Mouse (Mus musculus) C2C12 (cell line): ENCODE measurements at regions not wholly inside any gene's neighbourhood (a gene's known extent, or its start where the extent isn't known, plus 50 kb on each side); places are given as distances from the start of the nearest gene placed in this dataset.

ENCODE experiments used
- H3K27me3 ChIP-seq: one replicate; pipeline ENCODE4 v1.6.1; 2011; ENCODE audit not compliant: control insufficient read depth, insufficient read depth, insufficient read length
- H3K36me3 ChIP-seq: one replicate; pipeline ENCODE4 v1.6.1; 2011; ENCODE audit not compliant: control insufficient read depth, insufficient read depth
- H3K4me3 ChIP-seq: one replicate; pipeline ENCODE4 v1.5.1; 2011; ENCODE audit warnings: mild to moderate bottlenecking, control low read depth; ENCODE audit not compliant: poor library complexity, insufficient read depth, severe bottlenecking
- H3K79me2 ChIP-seq: one replicate; pipeline ENCODE4 v1.6.1; 2011; ENCODE audit not compliant: control insufficient read depth, insufficient read depth
- H3K79me3 ChIP-seq: one replicate; pipeline ENCODE4 v1.6.1; 2011; ENCODE audit warnings: low read depth, control low read depth
- H3ac ChIP-seq: one replicate; pipeline ENCODE3; 2011; ENCODE audit warnings: low read depth; ENCODE audit not compliant: control insufficient read depth, insufficient read length
- CEBPB ChIP-seq: IDR thresholded peaks from one replicate; pipeline ENCODE4 v1.6.1; 2011; ENCODE audit warnings: low read depth, mild to moderate bottlenecking, control low read depth, moderate library complexity
- CTCF ChIP-seq: IDR thresholded peaks from one replicate; pipeline ENCODE4 v1.5.1; 2011; ENCODE audit not compliant: control insufficient read depth, insufficient read depth, insufficient read length
- FOSL1 ChIP-seq: IDR thresholded peaks from one replicate; pipeline ENCODE4 v1.8.0; 2011; ENCODE audit warnings: mild to moderate bottlenecking, low read length; ENCODE audit not compliant: poor library complexity, insufficient read depth, severe bottlenecking
- MAX ChIP-seq: IDR thresholded peaks from one replicate; pipeline ENCODE4 v1.6.1; 2011; ENCODE audit warnings: mild to moderate bottlenecking, control low read depth
- MYOD1 ChIP-seq: IDR thresholded peaks from one replicate; pipeline ENCODE4 v1.6.1; 2011; ENCODE audit warnings: low read depth; ENCODE audit not compliant: control insufficient read depth, insufficient read length
- MYOG ChIP-seq: IDR thresholded peaks from one replicate; pipeline ENCODE4 v1.6.1; 2011; ENCODE audit not compliant: control insufficient read depth, insufficient read length; ENCODE audit errors: extremely low read depth
- USF1 ChIP-seq: IDR thresholded peaks from one replicate; pipeline ENCODE4 v1.6.1; 2011; ENCODE audit warnings: low read depth, mild to moderate bottlenecking, control low read depth, moderate library complexity

GRCm38 (mm10) chr15:38569011-38569640, 1143.8 kb downstream of the 4930447A16Rik start:
- H3K79me3 ChIP-seq: no peaks in the 10 kb centered on the region
- no peak overlapping the region for H3K4me3 ChIP-seq
- H3K79me2 ChIP-seq: no peaks in the 10 kb centered on the region
- TF ChIP-seq MAX (no peak), USF1 (no peak)
- no peaks in the 10 kb centered on the region for H3K36me3 ChIP-seq
- H3K27me3 ChIP-seq: no peaks in the 10 kb centered on the region
- no peak overlapping the region for H3ac ChIP-seq

- H3ac ChIP-seq: no peak overlapping the region
- no peaks in the 10 kb centered on the region for H3K79me2 ChIP-seq
- no peak overlapping the region for H3K4me3 ChIP-seq
- no peaks in the 10 kb centered on the region for H3K79me3 ChIP-seq
- no peaks in the 10 kb centered on the region for H3K36me3 ChIP-seq
- no peak for TF ChIP-seq MAX
- no peak for TF ChIP-seq USF1
- no peak for TF ChIP-seq CEBPB
- TF ChIP-seq MYOG: no peak
- no peak for TF ChIP-seq FOSL1
- TF ChIP-seq MYOD1: no peak
- TF ChIP-seq CTCF: no peak
- H3K27me3 ChIP-seq: no peaks in the 10 kb centered on the region
These were observed 1144.8 kb downstream of the 4930447A16Rik start for GRCm38 (mm10) chr15:38570144-38570543.

DNA sequence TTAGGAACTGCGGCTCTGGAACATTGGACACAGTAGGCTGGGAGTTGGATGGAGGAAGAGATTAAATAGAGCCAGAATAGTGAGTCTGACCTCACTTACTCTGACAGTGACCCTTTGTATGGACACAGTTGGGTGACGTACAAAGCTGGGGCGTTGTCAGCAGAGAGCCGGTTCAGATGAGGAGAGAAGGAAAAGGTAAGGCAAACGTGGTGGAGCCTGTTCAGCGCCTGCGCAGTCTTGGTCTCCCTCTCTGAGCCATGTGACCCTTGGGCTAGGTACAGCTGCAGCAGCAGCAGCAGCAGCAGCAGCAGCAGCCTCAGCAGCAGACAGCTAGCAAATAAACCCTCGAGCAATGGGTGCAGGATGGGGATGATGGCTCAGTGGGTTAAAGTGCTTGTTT, 1145.4 kb downstream of the 4930447A16Rik start:
- H3K4me3 ChIP-seq: no peak overlapping the region
- TF ChIP-seq FOSL1 (no peak), USF1 (no peak), CTCF (no peak), MAX (no peak), MYOG (no peak), MYOD1 (no peak), CEBPB (no peak)
- no peaks in the 10 kb centered on the region for H3K27me3 ChIP-seq
- no peaks in the 10 kb centered on the region for H3K79me2 ChIP-seq
- H3K79me3 ChIP-seq: no peaks in the 10 kb centered on the region
- H3K36me3 ChIP-seq: no peaks in the 10 kb centered on the region
- no peak overlapping the region for H3ac ChIP-seq

- TF ChIP-seq FOSL1: peak; percentile 94
- TF ChIP-seq MYOD1: no peak
- no peak for TF ChIP-seq MAX
- peak; percentile 57 for TF ChIP-seq CEBPB
- H3ac ChIP-seq: no peak overlapping the region
- H3K36me3 ChIP-seq: no peaks in the 10 kb centered on the region
- H3K79me3 ChIP-seq: no peaks in the 10 kb centered on the region
- no peak overlapping the region for H3K4me3 ChIP-seq
- H3K27me3 ChIP-seq: no peaks in the 10 kb centered on the region
- H3K79me2 ChIP-seq: no peaks in the 10 kb centered on the region
These were observed 1147.3 kb downstream of the 4930447A16Rik start for GRCm38 (mm10) chr15:38572652-38573051.

DNA sequence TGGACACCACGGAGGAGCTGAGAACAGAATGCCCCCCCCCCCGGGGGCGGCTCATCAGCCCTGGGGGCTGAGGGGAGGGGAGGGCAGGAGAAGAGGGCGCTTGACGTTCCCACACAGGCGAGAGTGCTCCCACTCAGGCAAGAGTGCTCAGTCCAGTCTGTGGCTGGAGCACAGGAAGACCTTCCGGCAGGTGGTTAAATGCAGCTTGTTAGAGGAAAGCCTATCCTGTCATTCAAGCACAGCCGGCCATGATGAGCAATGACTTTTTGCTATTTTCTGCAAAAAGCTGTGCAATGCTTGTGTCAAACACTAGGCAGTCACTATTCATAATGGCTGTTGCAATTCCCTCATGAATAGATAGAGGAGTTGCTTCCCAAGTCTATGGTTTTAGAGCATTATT, 1149.1 kb downstream of the 4930447A16Rik start:
- Histone ChIP-seq H3ac (no peak overlapping the region), H3K79me3 (no peaks in the 10 kb centered on the region), H3K36me3 (no peaks in the 10 kb centered on the region), H3K4me3 (no peak overlapping the region), H3K27me3 (no peaks in the 10 kb centered on the region), H3K79me2 (no peaks in the 10 kb centered on the region)
- TF ChIP-seq CEBPB: no peak
- TF ChIP-seq MYOG: no peak
- no peak for TF ChIP-seq MYOD1
- TF ChIP-seq USF1: no peak
- no peak for TF ChIP-seq CTCF
- no peak for TF ChIP-seq MAX
- no peak for TF ChIP-seq FOSL1

GRCm38 (mm10) chr15:38575254-38575653, 1149.9 kb downstream of the 4930447A16Rik start:
- no peaks in the 10 kb centered on the region for H3K79me3 ChIP-seq
- no peak overlapping the region for H3K4me3 ChIP-seq
- H3K36me3 ChIP-seq: no peaks in the 10 kb centered on the region
- H3K27me3 ChIP-seq: no peaks in the 10 kb centered on the region
- H3ac ChIP-seq: no peak overlapping the region
- TF ChIP-seq CTCF: no peak
- no peak for TF ChIP-seq USF1
- TF ChIP-seq FOSL1: no peak
- TF ChIP-seq MYOD1: no peak
- TF ChIP-seq MYOG: no peak
- no peak for TF ChIP-seq CEBPB
- H3K79me2 ChIP-seq: no peaks in the 10 kb centered on the region
